Mouse (Mus musculus) testis, adult 2 months (tissue): ENCODE measurements at regions not wholly inside any gene's neighbourhood (a gene's known extent, or its start where the extent isn't known, plus 50 kb on each side); places are given as distances from the start of the nearest gene placed in this dataset.

Source experiments
- H3K27ac ChIP-seq: fragments of 200-500 bp; 2 replicates; pipeline ENCODE4 v1.5.1; 2012; ENCODE audit warnings: low read depth, low read length; ENCODE audit not compliant: control insufficient read depth, insufficient read depth
- H3K27me3 ChIP-seq: fragments of 200-500 bp; 2 replicates; pipeline ENCODE4 v1.6.1; 2012; ENCODE audit warnings: mild to moderate bottlenecking, low read length, moderate library complexity; ENCODE audit not compliant: control insufficient read depth, insufficient read depth
- H3K36me3 ChIP-seq: fragments of 200-500 bp; 2 replicates; pipeline ENCODE4 v1.6.1; 2012; ENCODE audit warnings: mild to moderate bottlenecking, low read length; ENCODE audit not compliant: control insufficient read depth, insufficient read depth
- H3K4me1 ChIP-seq: fragments of 200-500 bp; 2 replicates; pipeline ENCODE4 v1.6.1; 2012; ENCODE audit warnings: low read length; ENCODE audit not compliant: control insufficient read depth, insufficient read depth
- H3K4me3 ChIP-seq: fragments of 200-500 bp; 2 replicates; pipeline ENCODE4 v1.5.1; 2012; ENCODE audit warnings: low read depth, mild to moderate bottlenecking, low read length, moderate library complexity, mixed read lengths; ENCODE audit not compliant: control insufficient read depth
- CTCF ChIP-seq: fragments of 200-500 bp; IDR thresholded peaks from 2 replicates; pipeline ENCODE4 v1.5.1; 2012; ENCODE audit warnings: low read depth, mild to moderate bottlenecking, inconsistent platforms, low read length, moderate library complexity; ENCODE audit not compliant: control insufficient read depth, insufficient read depth, insufficient replicate concordance
- POLR2A ChIP-seq: fragments of 200-500 bp; IDR thresholded peaks from 2 replicates; pipeline ENCODE4 v1.6.1; 2012; ENCODE audit warnings: low read depth, mild to moderate bottlenecking, inconsistent platforms, low read length, moderate library complexity; ENCODE audit not compliant: control insufficient read depth

- H3K27ac ChIP-seq = no peak overlapping the region
- no peaks in the 10 kb centered on the region for H3K36me3 ChIP-seq
- H3K4me3 ChIP-seq = no peak overlapping the region
- H3K27me3 ChIP-seq = no peaks in the 10 kb centered on the region
- H3K4me1 ChIP-seq = no peaks in the 10 kb centered on the region
- no peak for TF ChIP-seq CTCF
Observed at GRCm38 (mm10) chr11:109038136-109038535, 106.0 kb downstream of the E030025P04Rik start.

GRCm38 (mm10) chr11:109034596-109034995 lies 109.6 kb downstream of the E030025P04Rik start:
- no peak overlapping the region for H3K4me3 ChIP-seq
- H3K4me1 ChIP-seq = no peaks in the 10 kb centered on the region
- no peaks in the 10 kb centered on the region for H3K27me3 ChIP-seq
- H3K36me3 ChIP-seq = no peaks in the 10 kb centered on the region
- no peak overlapping the region for H3K27ac ChIP-seq
- TF ChIP-seq POLR2A (no peak), CTCF (no peak)

DNA sequence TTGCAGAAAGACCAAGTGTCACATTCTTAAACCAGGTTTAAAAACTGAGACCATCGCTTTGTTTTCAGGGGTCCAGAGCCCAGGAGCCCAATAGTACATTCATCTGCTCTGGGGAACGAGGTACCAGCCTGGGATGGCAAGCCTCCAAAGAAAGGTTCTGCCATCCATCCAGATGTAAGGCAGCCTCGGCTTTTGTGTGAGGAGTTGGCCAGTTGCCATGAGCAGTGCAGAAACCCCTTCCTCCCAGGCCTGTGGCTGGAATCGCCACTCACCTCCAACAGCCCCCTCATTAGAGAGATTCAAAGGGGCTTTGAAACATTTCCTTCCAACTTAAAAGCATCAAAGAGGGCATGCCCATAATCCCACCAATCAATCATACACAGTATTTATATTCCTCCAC lies 110.1 kb downstream of the E030025P04Rik start:
- Histone ChIP-seq H3K4me1 (no peaks in the 10 kb centered on the region), H3K27ac (no peak overlapping the region), H3K36me3 (no peaks in the 10 kb centered on the region), H3K4me3 (no peak overlapping the region), H3K27me3 (no peaks in the 10 kb centered on the region)
- no peak for TF ChIP-seq CTCF
- TF ChIP-seq POLR2A = no peak

DNA sequence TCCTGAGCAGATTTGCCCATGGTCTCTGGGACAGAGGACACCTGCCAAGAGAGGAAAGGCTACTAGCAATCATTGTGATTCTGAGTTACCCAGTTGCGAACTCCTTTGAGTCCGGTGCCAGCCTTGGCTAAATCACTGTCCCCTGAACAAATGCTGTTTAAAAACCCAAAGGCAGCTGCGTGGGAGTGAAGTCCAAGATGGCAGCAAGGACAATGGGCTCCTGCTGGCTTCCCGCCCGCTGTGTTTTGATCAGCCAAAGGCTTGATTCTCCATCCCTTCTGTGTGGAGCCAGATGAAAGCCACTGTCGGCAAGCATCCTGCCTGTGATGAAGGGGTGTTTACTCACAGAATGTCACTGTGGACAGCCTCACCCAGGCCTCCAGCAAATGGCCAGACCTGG lies 111.4 kb downstream of the E030025P04Rik start:
- TF ChIP-seq CTCF (no peak), POLR2A (no peak)
- Histone ChIP-seq H3K36me3 (no peaks in the 10 kb centered on the region), H3K4me1 (no peaks in the 10 kb centered on the region), H3K27me3 (no peaks in the 10 kb centered on the region), H3K4me3 (no peak overlapping the region), H3K27ac (no peak overlapping the region)

DNA sequence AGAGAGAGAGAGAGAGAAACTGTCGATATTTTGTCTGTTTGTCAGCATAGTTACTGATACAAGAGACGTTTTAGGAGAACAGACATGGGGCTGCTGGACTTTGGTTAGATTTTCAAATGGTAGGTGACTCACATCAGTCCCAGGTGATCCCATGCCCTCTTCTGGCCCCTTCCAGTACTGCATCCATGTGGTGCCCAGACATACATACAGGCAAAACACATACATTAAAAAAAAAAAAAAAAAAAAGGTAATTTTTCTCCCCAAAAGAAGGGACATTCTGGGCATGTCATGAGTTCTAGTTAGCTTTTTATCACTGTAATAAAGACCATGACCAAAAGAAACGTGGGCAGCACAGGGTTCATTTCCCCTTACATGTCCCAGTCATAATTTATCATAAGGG lies 110.3 kb downstream of the Axin2 start:
- H3K4me3 ChIP-seq = no peak overlapping the region
- H3K4me1 ChIP-seq = no peaks in the 10 kb centered on the region
- no peaks in the 10 kb centered on the region for H3K36me3 ChIP-seq
- no peaks in the 10 kb centered on the region for H3K27me3 ChIP-seq
- no peak overlapping the region for H3K27ac ChIP-seq
- no peak for TF ChIP-seq POLR2A
- TF ChIP-seq CTCF = peak; percentile 49; the same call in 1 of the 2 replicates

GRCm38 (mm10) chr11:109029894-109030293 lies 109.7 kb downstream of the Axin2 start:
- no peaks in the 10 kb centered on the region for H3K36me3 ChIP-seq
- no peak for TF ChIP-seq CTCF
- no peak for TF ChIP-seq POLR2A
- H3K4me1 ChIP-seq = no peaks in the 10 kb centered on the region
- H3K27me3 ChIP-seq = no peaks in the 10 kb centered on the region
- no peak overlapping the region for H3K27ac ChIP-seq
- H3K4me3 ChIP-seq = no peak overlapping the region

DNA sequence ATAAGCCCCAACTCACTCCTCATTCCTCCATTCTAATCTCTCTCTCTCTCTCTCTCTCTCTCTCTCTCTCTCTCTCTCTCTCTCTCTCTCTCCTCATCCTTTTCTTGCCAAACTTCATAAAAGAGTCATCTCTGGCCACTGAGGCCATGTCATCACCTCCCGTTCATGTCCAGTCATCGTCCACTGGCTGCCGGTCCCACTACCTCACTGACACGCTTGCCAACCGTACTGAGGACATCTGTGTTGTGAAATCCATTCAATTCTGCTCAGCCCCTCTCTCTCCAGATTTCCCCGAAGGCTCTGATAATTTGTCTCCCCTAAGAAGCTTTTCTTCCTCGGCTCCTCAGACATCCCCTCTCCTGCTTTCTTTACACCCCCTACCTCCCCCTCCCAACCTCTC lies 94.7 kb downstream of the Axin2 start:
- Histone ChIP-seq H3K27me3 (no peaks in the 10 kb centered on the region), H3K36me3 (no peaks in the 10 kb centered on the region), H3K4me3 (no peak overlapping the region), H3K27ac (no peak overlapping the region), H3K4me1 (no peaks in the 10 kb centered on the region)
- TF ChIP-seq POLR2A = no peak
- no peak for TF ChIP-seq CTCF

- Histone ChIP-seq H3K4me1 (no peaks in the 10 kb centered on the region), H3K4me3 (peak overlapping the region; percentile 8; the same call in 1 of the 2 replicates), H3K36me3 (no peaks in the 10 kb centered on the region), H3K27me3 (no peaks in the 10 kb centered on the region), H3K27ac (no peak overlapping the region)
- TF ChIP-seq POLR2A (no peak), CTCF (no peak)
Observed at GRCm38 (mm10) chr11:109011161-109011560, 91.0 kb downstream of the Axin2 start.
